Mouse (Mus musculus) adrenal gland, postnatal 25 days (tissue): ENCODE data around the gene Tmod4. TPM values are rescaled to one million over a fixed set of nuclear protein-coding genes. Genes with fewer than 3 reads are reported as not detected.

Source experiments
- DNase-seq: peaks from one replicate; pipeline ENCODE4 v3.0.0; 2021; ENCODE audit warnings: mixed read lengths
- total RNA-seq: library from RNA; stranded (reverse); gene quantifications from 2 replicates; pipeline ENCODE4 v1.2.3, GENCODE M21; 2021

Gene Tmod4
- total RNA-seq, 1 experiment from 2014 or later = 1.0 TPM

DNA sequence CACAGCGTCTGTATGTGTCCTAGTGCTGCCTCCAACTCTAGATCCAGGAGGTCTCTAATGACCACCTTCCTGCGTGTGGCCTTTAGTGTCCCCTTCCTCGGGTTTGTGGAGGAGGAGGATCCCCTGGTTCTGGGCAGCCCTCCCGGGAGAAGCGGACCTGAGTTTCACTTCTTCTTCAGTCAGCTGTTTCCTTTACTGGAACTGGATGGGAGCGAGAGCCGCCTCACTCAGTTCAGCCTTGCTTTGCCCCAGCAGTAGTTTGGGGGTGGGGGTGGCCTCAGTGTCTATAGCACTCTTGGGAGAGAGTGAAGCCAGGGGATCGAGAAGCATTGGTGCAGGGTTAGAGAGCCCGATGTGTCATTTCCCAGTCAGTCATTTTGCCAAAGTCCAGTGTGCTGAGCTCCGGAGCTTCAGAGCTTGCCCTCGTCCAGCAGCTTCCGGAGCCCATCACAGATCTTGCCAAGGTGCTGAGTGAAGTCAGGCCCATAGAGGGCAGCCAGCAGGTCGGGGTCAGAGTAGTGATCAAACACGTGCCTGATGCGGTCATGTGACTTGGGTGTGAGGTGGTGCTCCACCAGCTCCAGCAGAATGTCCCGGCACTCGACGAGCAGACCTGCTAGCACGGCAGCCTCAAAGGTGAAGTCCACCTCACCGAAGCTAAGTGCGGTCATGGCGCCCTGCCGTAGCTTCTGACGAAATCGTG lies 15.5 kb downstream of the Tmod4 start:
- DNase-seq = no peak

DNA sequence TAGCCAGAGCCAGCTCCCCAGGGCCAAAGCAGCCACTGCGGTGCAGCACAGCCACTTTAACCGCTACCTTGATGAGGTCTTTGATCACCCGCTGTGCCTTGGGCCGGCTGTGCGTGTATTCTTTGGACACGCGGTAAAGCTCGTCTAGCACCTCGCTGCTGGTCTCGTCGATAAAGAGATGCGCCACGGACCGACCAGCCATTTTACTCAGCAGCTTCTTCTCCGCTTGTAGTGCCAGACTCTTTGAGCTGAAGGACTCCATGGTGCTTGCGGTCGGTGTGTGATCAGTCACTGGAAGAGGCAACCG lies 16.0 kb downstream of the Tmod4 start:
- no peak for DNase-seq

DNA sequence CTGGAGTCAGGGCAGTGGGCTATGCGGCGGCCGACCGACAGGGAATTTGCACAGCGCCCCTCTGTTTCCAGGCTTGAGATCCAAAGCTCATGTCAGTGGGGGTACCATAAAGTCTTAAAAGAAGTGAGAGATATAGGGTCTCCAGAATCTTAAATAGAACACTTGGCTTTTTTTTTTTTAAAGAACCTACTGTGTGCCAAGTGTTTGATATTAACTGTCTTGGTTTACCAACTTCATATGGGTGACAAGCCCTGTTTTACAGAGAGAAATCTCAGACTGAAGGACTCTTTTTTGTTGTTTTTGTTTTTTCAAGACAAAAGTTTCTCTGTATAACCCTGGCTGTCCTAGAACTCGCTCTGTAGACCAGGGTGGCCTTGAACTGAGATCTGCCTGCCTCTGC lies 16.5 kb downstream of the Tmod4 start:
- DNase-seq = no peak

- DNase-seq = no peak
Observed at GRCm38 (mm10) chr3:95141474-95141873, 17.2 kb downstream of the Tmod4 start.

- DNase-seq = no peak
Observed at GRCm38 (mm10) chr3:95141952-95142616, 17.8 kb downstream of the Tmod4 start, which contains the start of gene Tnfaip8l2. Tnfaip8l2 (minus strand) TSS chr3:95142360.

DNA sequence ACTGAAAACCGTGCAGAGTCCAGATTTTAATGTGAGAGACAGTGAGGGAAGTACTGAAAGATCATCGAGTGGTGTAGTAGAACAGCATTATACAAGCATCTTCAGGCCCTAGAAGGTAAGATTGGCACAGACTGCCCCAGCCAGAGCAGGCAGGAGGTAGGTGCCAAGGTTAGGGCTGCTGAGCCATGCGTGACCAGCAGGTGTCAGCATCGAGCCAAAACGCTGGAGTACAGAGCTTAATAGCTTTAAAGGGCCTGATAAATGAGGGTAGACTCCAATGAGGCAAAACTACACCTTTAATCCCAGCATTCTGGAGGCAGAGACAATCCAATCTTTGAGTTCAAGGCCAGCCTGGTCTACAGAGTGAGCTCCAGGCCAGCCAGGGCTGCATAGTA lies 18.3 kb downstream of the Tmod4 start:
- DNase-seq = peak; percentile 85

DNA sequence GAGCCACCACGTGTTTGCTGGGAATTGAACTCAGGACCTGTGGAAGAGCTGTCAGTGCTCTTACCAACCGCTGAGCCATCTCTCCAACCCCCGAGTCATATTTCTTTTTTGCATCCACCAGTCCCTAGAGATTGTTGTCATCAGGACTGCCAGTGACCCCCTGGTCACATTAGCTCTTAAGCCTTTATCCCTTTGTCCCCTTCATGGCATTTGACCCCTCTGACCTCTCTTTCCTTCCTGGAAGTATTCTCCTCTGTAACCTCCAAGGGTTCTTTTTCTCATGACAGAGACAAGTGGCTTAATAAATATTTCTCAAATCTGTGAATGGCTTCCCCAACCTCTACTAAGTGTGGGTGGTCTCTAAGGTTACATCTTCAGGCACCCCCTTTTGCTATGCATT lies 23.6 kb downstream of the Tmod4 start:
- DNase-seq = no peak

- DNase-seq = no peak
Observed at GRCm38 (mm10) chr3:95153874-95154273, 29.6 kb downstream of the Tmod4 start.

DNA sequence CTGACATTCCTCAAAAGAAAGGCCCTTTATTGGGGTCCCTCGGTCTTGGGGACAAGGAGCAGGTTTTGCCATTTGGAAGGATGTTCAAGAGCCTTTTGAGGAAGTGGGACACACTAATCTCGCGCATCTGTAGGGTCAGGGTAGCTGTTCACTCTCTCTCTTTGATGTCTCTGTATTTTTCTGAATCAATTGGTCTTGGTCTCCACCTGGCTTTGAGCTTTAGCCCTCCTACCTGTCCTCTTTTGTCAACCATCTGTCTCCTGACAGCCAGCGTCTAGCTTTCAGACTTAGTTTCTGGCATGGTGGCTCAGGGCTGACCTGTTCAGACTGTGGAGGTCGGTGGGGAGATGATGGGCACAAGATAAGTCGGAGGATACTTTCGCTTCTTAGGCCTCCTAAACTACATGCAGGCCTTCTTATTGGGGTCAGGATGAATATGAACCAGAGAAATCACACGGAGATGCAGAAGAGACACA lies 35.3 kb downstream of the Tmod4 start:
- no peak for DNase-seq

DNA sequence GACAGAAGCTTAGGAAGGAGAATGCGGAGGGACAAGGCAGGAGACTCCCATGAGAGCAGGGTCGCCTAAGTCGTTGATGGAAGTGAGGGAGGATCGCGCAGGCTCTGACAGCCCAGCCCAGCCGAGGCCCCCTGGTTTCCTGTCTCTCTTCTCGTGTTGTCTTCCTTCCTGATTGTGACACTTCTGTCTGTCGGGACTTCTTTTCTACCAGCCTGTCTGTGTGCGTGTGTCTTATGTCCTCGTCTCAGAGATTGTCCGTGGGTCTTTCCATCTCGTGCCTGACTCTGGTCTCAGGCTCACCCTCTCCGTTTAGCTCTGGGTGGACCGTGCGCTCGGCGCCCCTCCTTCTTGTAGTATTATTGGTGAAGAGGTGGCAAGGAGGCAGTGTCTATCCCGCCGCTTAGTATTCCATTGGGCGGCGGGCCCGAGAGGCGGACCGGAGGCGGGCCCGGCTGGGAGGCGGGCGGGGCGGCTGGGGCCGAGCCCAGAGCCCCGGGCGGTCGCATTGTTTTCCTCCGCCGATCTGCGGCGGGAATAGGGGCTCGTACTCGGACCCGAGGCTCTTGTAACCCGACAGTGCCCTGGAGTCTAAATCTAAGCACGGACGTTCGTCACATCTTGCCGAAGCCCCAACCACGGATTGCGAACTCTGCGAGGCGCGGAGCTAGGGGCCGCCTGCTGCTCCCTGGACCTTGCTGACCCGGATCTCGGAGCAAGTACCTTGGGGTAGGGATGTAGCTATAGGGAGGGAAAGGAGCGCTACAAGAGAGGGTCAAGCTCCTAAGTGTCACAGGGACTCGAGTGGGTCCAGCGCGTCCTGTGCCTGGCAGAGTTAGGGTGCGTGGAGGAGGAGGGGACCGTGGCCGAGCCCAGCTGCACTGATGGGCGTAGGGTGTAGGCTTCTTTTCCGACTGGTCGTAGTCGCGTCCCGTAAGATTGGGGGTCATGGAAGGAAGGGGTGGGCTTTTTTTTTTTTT lies 36.0 kb downstream of the Tmod4 start, which contains the start of gene Sema6c:
Sema6c (plus strand) TSS at position 471 of the 977 bp plus-strand sequence.
- peak; percentile 92 for DNase-seq

DNA sequence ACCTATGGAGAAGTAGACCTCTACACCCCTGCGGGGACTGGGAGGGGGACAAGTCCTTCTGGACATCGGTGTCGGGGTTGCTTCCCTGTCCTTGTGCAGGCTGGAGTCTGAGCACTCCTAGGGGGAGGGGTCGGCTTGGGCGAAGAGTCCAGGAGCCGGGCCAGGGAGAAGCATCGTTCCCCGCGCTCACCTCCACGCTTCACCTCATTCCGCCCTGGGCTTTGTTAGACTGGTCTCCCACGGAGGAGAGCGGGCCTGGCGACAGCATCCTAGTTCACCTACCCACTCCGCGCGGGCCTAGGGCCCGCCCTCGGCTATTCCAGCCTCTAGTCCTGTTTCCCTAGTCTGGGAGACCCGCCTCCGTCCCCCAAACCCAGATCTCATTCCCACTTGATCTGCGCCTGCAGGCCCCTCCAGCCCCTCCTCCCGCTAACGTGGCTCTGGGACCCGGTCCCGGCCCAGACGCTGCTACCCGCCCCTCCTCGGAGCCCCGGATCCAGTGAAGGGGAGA lies 36.8 kb downstream of the Tmod4 start:
- DNase-seq = no peak

DNA sequence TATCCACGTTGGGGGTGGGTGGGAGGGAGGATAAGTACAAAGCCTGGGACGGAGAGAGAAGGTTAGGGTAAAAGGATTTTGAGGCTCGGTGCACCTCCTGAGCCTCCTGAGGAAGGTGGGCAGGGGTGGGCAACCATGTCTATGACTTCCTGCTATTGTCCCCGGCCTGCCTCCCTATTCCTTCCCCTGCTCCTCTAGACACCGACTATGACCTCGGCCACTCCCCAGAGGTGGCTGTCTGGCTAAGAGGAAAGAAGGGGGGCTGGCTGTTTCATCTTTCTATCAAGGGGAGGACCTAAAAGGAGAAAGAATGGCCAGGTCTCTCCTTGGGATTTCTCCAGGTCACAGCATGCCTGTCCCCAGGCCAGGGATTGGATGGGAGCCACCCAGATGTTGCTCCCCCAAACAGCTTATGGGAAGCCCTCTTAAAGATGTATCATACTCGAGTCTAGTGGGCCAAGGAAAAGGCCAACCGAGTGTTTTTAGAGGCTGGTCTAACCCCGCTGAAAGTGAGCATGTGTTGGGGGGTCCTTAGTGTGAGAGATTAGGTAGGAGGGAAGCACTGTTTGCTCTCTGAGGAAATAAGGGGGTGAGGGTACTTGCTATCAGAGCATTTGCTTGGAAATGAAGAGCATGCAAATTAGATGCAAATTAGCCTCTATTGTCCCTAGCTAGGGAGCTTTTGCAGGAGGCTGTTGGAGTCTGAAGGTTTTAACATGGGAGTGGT lies 37.5 kb downstream of the Tmod4 start:
- no peak for DNase-seq

DNA sequence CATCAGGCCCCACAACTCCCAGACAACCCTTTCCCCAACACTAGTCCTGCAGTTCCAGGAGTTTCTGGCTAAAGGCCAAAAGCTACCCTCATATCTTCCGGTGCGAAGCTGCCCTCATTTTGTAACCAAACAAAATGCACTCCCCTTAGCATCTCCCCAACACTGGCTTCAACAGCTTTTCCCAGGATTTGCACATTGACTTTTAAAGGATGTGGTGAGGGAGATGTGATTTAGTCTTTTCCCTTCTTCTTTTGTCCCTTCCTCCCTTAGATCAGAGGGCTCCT lies 38.0 kb downstream of the Tmod4 start:
- DNase-seq = no peak

GRCm38 (mm10) chr3:95163419-95164255 lies 39.4 kb downstream of the Tmod4 start:
- no peak for DNase-seq

- no peak for DNase-seq
Observed at GRCm38 (mm10) chr3:95164256-95164550, 39.9 kb downstream of the Tmod4 start.

GRCm38 (mm10) chr3:95164840-95165239 lies 40.6 kb downstream of the Tmod4 start:
- no peak for DNase-seq

DNA sequence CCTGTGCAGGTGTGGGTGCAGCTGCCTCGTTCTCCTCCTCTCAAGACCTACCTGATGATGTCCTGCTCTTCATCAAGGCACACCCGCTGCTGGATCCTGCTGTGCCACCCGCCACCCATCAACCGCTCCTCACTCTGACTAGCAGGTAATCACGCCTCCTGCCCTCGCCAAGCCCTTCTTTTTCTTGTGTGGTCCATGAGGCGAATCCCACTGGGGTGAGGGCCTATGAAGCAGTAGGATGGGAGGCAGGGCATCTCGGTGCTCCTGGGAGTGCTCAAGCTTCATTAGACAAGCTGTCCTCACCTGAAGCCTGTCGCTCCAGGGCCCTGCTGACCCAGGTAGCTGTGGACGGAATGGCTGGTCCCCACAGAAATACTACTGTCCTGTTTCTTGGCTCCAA lies 45.7 kb downstream of the Tmod4 start:
- no peak for DNase-seq

GRCm38 (mm10) chr3:95171105-95171504 lies 46.8 kb downstream of the Tmod4 start:
- no peak for DNase-seq

- no peak for DNase-seq
Observed at GRCm38 (mm10) chr3:95172526-95173255, 48.4 kb downstream of the Tmod4 start.

- DNase-seq = peak; percentile 25
Observed at GRCm38 (mm10) chr3:95173256-95173949, 49.1 kb downstream of the Tmod4 start.
